Mouse (Mus musculus) ES-E14 (cell line): ENCODE data around the gene Tph2.

ENCODE experiments used
- MAFK ChIP-seq: IDR thresholded peaks from 2 replicates; pipeline ENCODE4 v1.6.1; 2014; ENCODE audit warnings: mild to moderate bottlenecking, low read depth, low read length, inconsistent platforms; ENCODE audit not compliant: insufficient read depth
- ZC3H11A ChIP-seq: IDR thresholded peaks from 2 replicates; pipeline ENCODE4 v1.6.1; 2012; ENCODE audit warnings: low read depth, mild to moderate bottlenecking, inconsistent platforms, low read length, borderline replicate concordance

DNA sequence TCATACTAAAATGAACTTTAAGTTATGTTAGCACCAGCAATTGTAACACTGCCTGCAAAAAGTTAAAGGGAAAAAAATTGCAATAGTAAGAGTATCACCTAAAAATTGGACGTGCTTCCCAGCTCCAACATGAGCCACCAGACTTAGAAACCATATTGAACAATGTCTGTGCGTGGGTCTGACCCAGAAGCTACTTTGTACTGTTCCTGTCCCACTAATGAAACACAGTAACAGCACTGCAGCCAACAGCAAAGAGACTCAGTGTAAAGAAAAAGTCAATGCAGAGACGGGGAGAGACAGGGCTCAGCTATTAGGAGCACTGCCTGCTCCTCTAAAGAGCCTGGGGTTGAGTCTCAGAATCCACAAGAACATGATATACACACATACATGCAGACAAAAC lies 39.0 kb upstream of the Tph2 start:
- TF ChIP-seq ZC3H11A (no peak), MAFK (no peak)
